Mouse (Mus musculus) embryo, embryonic 9.5 days (tissue): ENCODE results near the gene Spen.

Source experiments
- DNase-seq: peaks from one replicate; pipeline ENCODE4 v3.0.0-alpha.2; 2017; ENCODE audit errors: extremely low spot score

Spen gene

GRCm38 (mm10) chr4:141530979-141531378 lies 7.4 kb downstream of the Spen start:
- DNase-seq = no peak

GRCm38 (mm10) chr4:141528938-141529337 lies 9.5 kb downstream of the Spen start:
- DNase-seq = no peak

GRCm38 (mm10) chr4:141526936-141527650 lies 11.3 kb downstream of the Spen start:
- no peak for DNase-seq

- no peak for DNase-seq
Observed at GRCm38 (mm10) chr4:141525940-141526339, 12.5 kb downstream of the Spen start.

- DNase-seq = no peak
Observed at GRCm38 (mm10) chr4:141524658-141525057, 13.7 kb downstream of the Spen start.

GRCm38 (mm10) chr4:141523128-141523527 lies 15.3 kb downstream of the Spen start:
- DNase-seq = no peak

- no peak for DNase-seq
Observed at GRCm38 (mm10) chr4:141518386-141518785, 20.0 kb downstream of the Spen start.

GRCm38 (mm10) chr4:141514179-141514641 lies 24.2 kb downstream of the Spen start:
- DNase-seq = no peak

- DNase-seq = no peak
Observed at GRCm38 (mm10) chr4:141512145-141512544, 26.3 kb downstream of the Spen start.

- no peak for DNase-seq
Observed at GRCm38 (mm10) chr4:141510457-141510856, 27.9 kb downstream of the Spen start.

- no peak for DNase-seq
Observed at GRCm38 (mm10) chr4:141506893-141507292, 31.5 kb downstream of the Spen start.

GRCm38 (mm10) chr4:141506352-141506751 lies 32.0 kb downstream of the Spen start:
- DNase-seq = no peak

- DNase-seq = no peak
Observed at GRCm38 (mm10) chr4:141505810-141506209, 32.6 kb downstream of the Spen start.

GRCm38 (mm10) chr4:141504471-141504870 lies 33.9 kb downstream of the Spen start:
- DNase-seq = no peak

- no peak for DNase-seq
Observed at GRCm38 (mm10) chr4:141502723-141503122, 35.7 kb downstream of the Spen start.

- DNase-seq = no peak
Observed at GRCm38 (mm10) chr4:141501058-141501457, 37.3 kb downstream of the Spen start.

- DNase-seq = no peak
Observed at GRCm38 (mm10) chr4:141500637-141501036, 37.8 kb downstream of the Spen start.

- no peak for DNase-seq
Observed at GRCm38 (mm10) chr4:141488670-141489069, 49.7 kb downstream of the Spen start.

GRCm38 (mm10) chr4:141487581-141487980 lies 50.8 kb downstream of the Spen start:
- no peak for DNase-seq

GRCm38 (mm10) chr4:141484071-141484470 lies 54.3 kb downstream of the Spen start:
- no peak for DNase-seq

- no peak for DNase-seq
Observed at GRCm38 (mm10) chr4:141479411-141479810, 59.0 kb downstream of the Spen start.

GRCm38 (mm10) chr4:141478794-141479193 lies 59.6 kb downstream of the Spen start:
- no peak for DNase-seq

- no peak for DNase-seq
Observed at GRCm38 (mm10) chr4:141478225-141478624, 60.2 kb downstream of the Spen start.

- DNase-seq = no peak
Observed at GRCm38 (mm10) chr4:141477681-141478102, 60.7 kb downstream of the Spen start.
